8 mouse cellular contexts compared by ENCODE assay signal in the genomic region with DNA sequence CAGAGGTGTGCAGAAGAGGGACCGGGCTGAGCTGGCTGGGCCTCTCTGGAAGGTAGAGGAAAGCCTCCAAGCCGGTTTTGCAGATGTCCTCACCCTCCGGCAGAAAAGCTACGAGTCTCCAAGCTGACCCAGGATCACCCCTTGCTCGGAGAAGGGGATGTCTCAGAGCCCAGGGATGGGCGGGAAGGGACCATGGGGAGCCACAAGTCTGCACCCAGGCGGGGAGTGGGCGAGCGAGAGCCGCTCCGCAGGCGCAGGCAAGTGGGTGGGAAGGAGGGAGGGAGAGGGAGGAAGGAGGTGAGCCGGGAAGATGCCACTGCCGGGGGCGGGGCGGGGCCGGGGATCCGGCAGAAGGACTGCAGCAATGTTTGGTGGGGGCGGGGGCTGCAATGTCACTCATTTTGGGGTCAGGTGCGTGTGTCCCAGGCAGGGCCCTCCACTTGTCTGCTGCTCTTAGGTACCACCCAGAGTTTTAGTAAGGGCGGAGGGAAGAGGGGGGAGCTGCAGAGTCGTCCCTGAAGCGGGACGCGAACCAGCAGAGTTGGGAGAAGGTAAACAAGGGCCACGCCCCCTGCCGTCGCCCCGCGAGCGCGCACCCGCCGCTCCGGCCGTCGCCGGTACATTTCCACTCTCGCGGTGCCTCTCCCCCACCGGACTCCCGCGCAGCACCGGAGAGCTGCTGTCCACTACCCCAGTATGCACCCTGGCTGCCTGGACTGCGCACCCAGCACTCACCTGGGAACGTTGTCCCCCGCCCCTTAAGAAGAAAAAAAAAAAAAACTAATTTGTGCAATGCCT. TPM values are rescaled to one million over a fixed set of nuclear protein-coding genes. Genes with fewer than 3 reads are reported as not detected.
A peak's percentile ranks its signal among the peaks of the same experiment; 100 is the strongest.
DNase-seq lines count a peak whose midpoint lies in the region; ATAC-seq and TF ChIP-seq lines count a peak whose summit lies in the region.

No protein-coding gene starts in this region.

- peak overlapping the region; percentile 76 for H3K9ac ChIP-seq in forebrain, embryonic 15.5 days (replicated peaks)

- 0 out of 2 replicates have a peak, but pooled peaks have one; percentile 34 for TF ChIP-seq POLR2A in lung, adult 2 months (IDR thresholded peaks at IDR 0.05; ENCODE audit: borderline replicate concordance, extremely low read depth, low read depth, low read length)
- TF ChIP-seq POLR2A in olfactory bulb, adult 2 months (IDR thresholded peaks at IDR 0.05; ENCODE audit: insufficient read depth, low read depth, low read length), result 0 out of 2 replicates have a peak, but pooled peaks have one; percentile 23

- peak; percentile 87 for DNase-seq in ES-CJ7 (ENCODE audit: low read depth, low spot score)
- peak; percentile 90 for DNase-seq in cerebellum, adult 11-12 months
- peak; percentile 74 to 83 for DNase-seq in heart, postnatal 36 days
- peak; percentile 70 to 75 for DNase-seq in layer of hippocampus, adult 8-10 months (ENCODE audit: low spot score in 2 of 2)
- DNase-seq in lung, adult 2 months, result peak; percentile 75
- DNase-seq in thymus, adult 18-20 months, result peak; percentile 73 to 84

- peaks cover 34% of the 10 kb centered on the region for H3K4me1 ChIP-seq in forebrain, embryonic 15.5 days
- H3K4me1 ChIP-seq in lung, adult 2 months (ENCODE audit: control insufficient read depth, insufficient read depth, low read length), result peaks cover 16% of the 10 kb centered on the region
- H3K4me1 ChIP-seq in olfactory bulb, adult 2 months (ENCODE audit: control insufficient read depth, insufficient read depth, low read length), result peaks cover 23% of the 10 kb centered on the region

- under 1% methylated on average over 47 of the region's 47 CpGs for WGBS in forebrain, embryonic 15.5 days
- 1% methylated on average over 46 of the region's 47 CpGs for WGBS in lung, adult 2 months
- under 1% methylated on average over 44 of the region's 47 CpGs for WGBS in olfactory bulb, adult 2 months

- no peaks in the 10 kb centered on the region for H3K9me3 ChIP-seq in forebrain, embryonic 15.5 days

- ATAC-seq in forebrain, embryonic 15.5 days (replicated peaks), result peak; percentile 56

- no peak overlapping the region for H3K27ac ChIP-seq in forebrain, embryonic 15.5 days (replicated peaks)
- peak overlapping the region; percentile 85 for H3K27ac ChIP-seq in olfactory bulb, adult 2 months (ENCODE audit: insufficient read depth, low read depth, low read length)

- peak overlapping the region; percentile 100 for H3K4me2 ChIP-seq in forebrain, embryonic 15.5 days (replicated peaks)

- TF ChIP-seq CTCF in lung, adult 2 months (IDR thresholded peaks at IDR 0.05; ENCODE audit: insufficient read depth, low read length), result no peak
- TF ChIP-seq CTCF in olfactory bulb, adult 2 months (IDR thresholded peaks at IDR 0.05; ENCODE audit: insufficient read depth, low read depth, low read length), result peak; percentile 42; the same call in 1 of the 2 replicates

- intact Hi-C loops in heart, postnatal 36 days (cut with DNase I), result loop anchor here (1.0 kb wide), 2 partner anchors 35 to 111 kb away; a partner anchor contains a TSS

- H3K4me3 ChIP-seq in forebrain, embryonic 15.5 days, result peak overlapping the region; percentile 82
- H3K4me3 ChIP-seq in lung, adult 2 months (replicated peaks; ENCODE audit: extremely low read depth, low read depth, low read length), result peak overlapping the region; percentile 86
- H3K4me3 ChIP-seq in olfactory bulb, adult 2 months (ENCODE audit: insufficient read depth, low read depth, low read length), result peak overlapping the region; percentile 90

- H3K27me3 ChIP-seq in forebrain, embryonic 15.5 days, result peaks cover 7% of the 10 kb centered on the region; the same call in 1 of the 2 replicates

- no peaks in the 10 kb centered on the region for H3K36me3 ChIP-seq in forebrain, embryonic 15.5 days

RNA-seq across cellular contexts. Expression of a gene that starts 1.4 kb away (rescaled TPM):
- 0.45 and 0.47 TPM in 2 replicates for polyA plus RNA-seq in forebrain, embryonic 15.5 days (2015; fragmentation: Nextera tagmentation; extraction: Ambion mirVana)
- total RNA-seq in heart, postnatal 36 days (2021), result 10 to 100 TPM in 1 of 2 experiments, 1 to 10 TPM in 1; 9.2 to 11.1 TPM
- total RNA-seq in layer of hippocampus, adult 8-10 months (2022), result 10 to 100 TPM; 50.6 to 54.2 (median 52.0) TPM
- 23.6 and 33.3 TPM in 2 replicates for polyA plus RNA-seq in lung, adult 2 months (2012; rRNA removed)
- polyA plus RNA-seq in olfactory bulb, adult 2 months (2012; ENCODE audit: insufficient read depth, insufficient read length, low replicate concordance, missing spikeins), result not detected in 2 replicates
